Mouse (Mus musculus) heart, postnatal 0 days (tissue): ENCODE results near the gene A2ml1. TPM values are rescaled to one million over a fixed set of nuclear protein-coding genes. Genes with fewer than 3 reads are reported as not detected.

ENCODE experiments used
- ATAC-seq: fragments of 200-750 bp; cut with Nextera tagmentation; 2 replicates; pipeline ENCODE4 v1.8.0; 2017; ENCODE audit warnings: low read depth, moderate number of reproducible peaks, moderate library complexity; ENCODE audit not compliant: insufficient read depth
- DNase-seq: peaks from one replicate; pipeline ENCODE4 v3.0.0-alpha.2; 2016; ENCODE audit warnings: low spot score
- H3K27ac ChIP-seq: fragments of 300-500 bp; sonication (generic); 2 replicates; pipeline ENCODE4 v1.5.1; 2014; ENCODE audit warnings: low read depth, mild to moderate bottlenecking
- H3K27me3 ChIP-seq: fragments of 300-500 bp; sonication (generic); 2 replicates; pipeline ENCODE4 v1.6.1; 2014; ENCODE audit warnings: low read length, mixed read lengths; ENCODE audit not compliant: control insufficient read depth, insufficient read depth
- H3K36me3 ChIP-seq: fragments of 300-500 bp; sonication (generic); replicated peaks from 2 replicates; pipeline ENCODE4 v1.6.1; 2014; ENCODE audit warnings: low read length, mixed read lengths; ENCODE audit not compliant: control insufficient read depth, insufficient read depth
- H3K4me1 ChIP-seq: fragments of 300-500 bp; sonication (generic); 2 replicates; pipeline ENCODE4 v1.6.1; 2014; ENCODE audit warnings: antibody characterized with exemption; ENCODE audit not compliant: control insufficient read depth, insufficient read depth
- H3K4me2 ChIP-seq: fragments of 300-500 bp; sonication (generic); 2 replicates; pipeline ENCODE4 v1.6.1; 2014; ENCODE audit warnings: low read depth, mild to moderate bottlenecking, low read length, moderate library complexity
- H3K4me3 ChIP-seq: fragments of 300-500 bp; sonication (generic); 2 replicates; pipeline ENCODE4 v1.5.1; 2014; ENCODE audit warnings: low read depth, low read length
- H3K9ac ChIP-seq: fragments of 300-500 bp; sonication (generic); replicated peaks from 2 replicates; pipeline ENCODE4 v1.6.1; 2014; ENCODE audit warnings: low read depth, low read length, mixed read lengths
- H3K9me3 ChIP-seq: fragments of 300-500 bp; sonication (generic); replicated peaks from 2 replicates; pipeline ENCODE4 v1.6.1; 2016; ENCODE audit warnings: low read length; ENCODE audit not compliant: control insufficient read depth
- CTCF ChIP-seq: IDR thresholded peaks from 2 replicates; pipeline ENCODE4 v1.5.1; 2016; ENCODE audit warnings: antibody characterized with exemption, control low read depth, low read depth
- EP300 ChIP-seq: IDR thresholded peaks from 2 replicates; pipeline ENCODE4 v1.6.1; 2016; ENCODE audit warnings: antibody characterized with exemption, low read depth
- WGBS: fragments of 180-500 bp; shearing (Covaris S2); extraction: QIAGEN DNeasy Blood & Tissue Kit; methylation state at CpG from one replicate; pipeline ENCODE4 v1.1.7; 2014; 5-methylcytosine and 5-hydroxymethylcytosine counted together
- polyA plus RNA-seq: library from polyadenylated mRNA; unstranded; fragments of >200 nt; fragmentation: Nextera tagmentation; extraction: Ambion mirVana; gene quantifications from 2 replicates; pipeline ENCODE4 v1.2.1, GENCODE M21; 2015
- total RNA-seq: library from RNA; depleted of rRNA; stranded (reverse); fragments of >200 nt; gene quantifications from 2 replicates; pipeline ENCODE4 v1.2.3, GENCODE M21; 2014; ENCODE audit warnings: low replicate concordance

A2ml1 gene
- total and polyA plus RNA-seq, 2 experiments from 2014 or later = 0.30 TPM; not detected in 1

- WGBS = 84% methylated on average over 9 of the region's 9 CpGs
- TF ChIP-seq CTCF (no peak), EP300 (no peak)
- H3K9ac ChIP-seq = no peak overlapping the region
- no peak overlapping the region for H3K4me2 ChIP-seq
- H3K27me3 ChIP-seq = no peaks in the 10 kb centered on the region
- no peak overlapping the region for H3K27ac ChIP-seq
- H3K4me1 ChIP-seq = no peaks in the 10 kb centered on the region
- DNase-seq (no peak), ATAC-seq (no peak)
- H3K4me3 ChIP-seq = no peak overlapping the region
- no peaks in the 10 kb centered on the region for H3K9me3 ChIP-seq
- no peaks in the 10 kb centered on the region for H3K36me3 ChIP-seq
Observed at GRCm38 (mm10) chr6:128532701-128533100, 48.7 kb downstream of the A2ml1 start.

GRCm38 (mm10) chr6:128528491-128528890 is 52.9 kb downstream of the A2ml1 start:
- WGBS = 27% methylated on average over 4 of the region's 4 CpGs
- DNase-seq = no peak
- H3K9me3 ChIP-seq = no peaks in the 10 kb centered on the region

GRCm38 (mm10) chr6:128527110-128527509 is 54.3 kb downstream of the A2ml1 start:
- TF ChIP-seq CTCF (no peak), EP300 (no peak)
- Histone ChIP-seq H3K36me3 (no peaks in the 10 kb centered on the region), H3K9me3 (no peaks in the 10 kb centered on the region), H3K4me1 (peaks cover 6% of the 10 kb centered on the region; the same call in 1 of the 2 replicates), H3K4me2 (no peak overlapping the region), H3K4me3 (no peak overlapping the region), H3K9ac (no peak overlapping the region), H3K27me3 (no peaks in the 10 kb centered on the region), H3K27ac (no peak overlapping the region)
- ATAC-seq (no peak), DNase-seq (no peak)
- 60% methylated on average over 1 of the region's 1 CpGs for WGBS

More at GRCm38 (mm10) chr6:128528491-128528890, 52.9 kb downstream of the A2ml1 start:
- Histone ChIP-seq H3K27ac (no peak overlapping the region), H3K36me3 (no peaks in the 10 kb centered on the region), H3K4me3 (no peak overlapping the region), H3K27me3 (no peaks in the 10 kb centered on the region), H3K4me1 (no peaks in the 10 kb centered on the region), H3K9ac (no peak overlapping the region), H3K4me2 (no peak overlapping the region)
- no peak for ATAC-seq
- no peak for TF ChIP-seq EP300
- TF ChIP-seq CTCF = no peak

- no peaks in the 10 kb centered on the region for H3K27me3 ChIP-seq
- no peak within 1 kb of the TSS for H3K9ac ChIP-seq
- peaks cover 6% of the 10 kb centered on the region; the same call in 1 of the 2 replicates for H3K4me1 ChIP-seq
- no peaks in the 10 kb centered on the region for H3K36me3 ChIP-seq
- no peak for DNase-seq
- ATAC-seq = no peak
- WGBS = 87% methylated on average over 4 of the region's 4 CpGs
- H3K27ac ChIP-seq = no peak within 1 kb of the TSS
- no peak within 1 kb of the TSS for H3K4me3 ChIP-seq
- H3K4me2 ChIP-seq = no peak within 1 kb of the TSS
- TF ChIP-seq CTCF = no peak
- TF ChIP-seq EP300 = no peak
- no peaks in the 10 kb centered on the region for H3K9me3 ChIP-seq
Observed at GRCm38 (mm10) chr6:128526601-128527000, 54.8 kb downstream of the A2ml1 start, which contains the start of gene Pzp. Pzp (minus strand) TSS chr6:128526720.

GRCm38 (mm10) chr6:128525801-128526200 is 55.6 kb downstream of the A2ml1 start:
- 84% methylated on average over 4 of the region's 4 CpGs for WGBS
- Histone ChIP-seq H3K27me3 (no peaks in the 10 kb centered on the region), H3K9ac (no peak overlapping the region), H3K4me3 (no peak overlapping the region), H3K27ac (no peak overlapping the region), H3K4me1 (peaks cover 6% of the 10 kb centered on the region; the same call in 1 of the 2 replicates), H3K36me3 (no peaks in the 10 kb centered on the region), H3K4me2 (no peak overlapping the region), H3K9me3 (no peaks in the 10 kb centered on the region)
- ATAC-seq (no peak), DNase-seq (no peak)
- TF ChIP-seq CTCF (no peak), EP300 (no peak)

- 27% methylated on average over 3 of the region's 3 CpGs for WGBS
- Histone ChIP-seq H3K4me1 (peaks cover 6% of the 10 kb centered on the region; the same call in 1 of the 2 replicates), H3K9me3 (no peaks in the 10 kb centered on the region), H3K27ac (peak overlapping the region; percentile 34), H3K36me3 (no peaks in the 10 kb centered on the region), H3K9ac (no peak overlapping the region), H3K4me2 (no peak overlapping the region), H3K4me3 (no peak overlapping the region), H3K27me3 (no peaks in the 10 kb centered on the region)
- TF ChIP-seq CTCF (no peak), EP300 (no peak)
- DNase-seq (no peak), ATAC-seq (peak; percentile 55)
Observed at GRCm38 (mm10) chr6:128523360-128523759, 58.0 kb downstream of the A2ml1 start.
